Mouse (Mus musculus): ENCODE data around the gene 4931428L18Rik. TPM values are rescaled to one million over a fixed set of nuclear protein-coding genes. Genes with fewer than 3 reads are reported as not detected.

The 4931428L18Rik gene
- polyA plus RNA-seq, 1 experiment from 2014 or later: not detected

GRCm38 (mm10) chr1:31058861-31059351, 163.6 kb downstream of the 4931428L18Rik start:
- H3K4me1 ChIP-seq (ENCODE audit: control insufficient read depth, insufficient read depth, low read length): no peaks in the 10 kb centered on the region
- no peaks in the 10 kb centered on the region for H3K9me3 ChIP-seq (ENCODE audit: control insufficient read depth, low read depth, low read length)
- no peaks in the 10 kb centered on the region for H3K27me3 ChIP-seq (ENCODE audit: control insufficient read depth, insufficient read depth, low read length)
- no peak overlapping the region for H3K9ac ChIP-seq (replicated peaks; ENCODE audit: low read depth, low read length)
- H3K27ac ChIP-seq (ENCODE audit: low read length): no peak overlapping the region
- no peak overlapping the region for H3K4me3 ChIP-seq (ENCODE audit: low read depth, low read length)
- no peaks in the 10 kb centered on the region for H3K36me3 ChIP-seq (ENCODE audit: control insufficient read depth, insufficient read depth, low read length)
- WGBS: 72% methylated on average over 2 of the region's 2 CpGs
- peak; percentile 33; the same call in 1 of the 2 replicates for ATAC-seq (ENCODE audit: insufficient number of reproducible peaks, insufficient read depth, low FRiP score, low read depth)
- no peak overlapping the region for H3K4me2 ChIP-seq (replicated peaks; ENCODE audit: low read depth, low read length)

- H3K9ac ChIP-seq (replicated peaks; ENCODE audit: low read depth, low read length): no peak overlapping the region
- 69% methylated on average over 3 of the region's 3 CpGs for WGBS
- H3K4me2 ChIP-seq (replicated peaks; ENCODE audit: low read depth, low read length): no peak overlapping the region
- ATAC-seq (ENCODE audit: insufficient number of reproducible peaks, insufficient read depth, low FRiP score, low read depth): no peak
- H3K4me3 ChIP-seq (ENCODE audit: low read depth, low read length): no peak overlapping the region
- no peaks in the 10 kb centered on the region for H3K9me3 ChIP-seq (ENCODE audit: control insufficient read depth, low read depth, low read length)
- no peak overlapping the region for H3K27ac ChIP-seq (ENCODE audit: low read length)
- H3K36me3 ChIP-seq (ENCODE audit: control insufficient read depth, insufficient read depth, low read length): no peaks in the 10 kb centered on the region
- no peaks in the 10 kb centered on the region for H3K4me1 ChIP-seq (ENCODE audit: control insufficient read depth, insufficient read depth, low read length)
- H3K27me3 ChIP-seq (ENCODE audit: control insufficient read depth, insufficient read depth, low read length): no peaks in the 10 kb centered on the region
Measured at GRCm38 (mm10) chr1:31058196-31058595, 164.3 kb downstream of the 4931428L18Rik start.

DNA sequence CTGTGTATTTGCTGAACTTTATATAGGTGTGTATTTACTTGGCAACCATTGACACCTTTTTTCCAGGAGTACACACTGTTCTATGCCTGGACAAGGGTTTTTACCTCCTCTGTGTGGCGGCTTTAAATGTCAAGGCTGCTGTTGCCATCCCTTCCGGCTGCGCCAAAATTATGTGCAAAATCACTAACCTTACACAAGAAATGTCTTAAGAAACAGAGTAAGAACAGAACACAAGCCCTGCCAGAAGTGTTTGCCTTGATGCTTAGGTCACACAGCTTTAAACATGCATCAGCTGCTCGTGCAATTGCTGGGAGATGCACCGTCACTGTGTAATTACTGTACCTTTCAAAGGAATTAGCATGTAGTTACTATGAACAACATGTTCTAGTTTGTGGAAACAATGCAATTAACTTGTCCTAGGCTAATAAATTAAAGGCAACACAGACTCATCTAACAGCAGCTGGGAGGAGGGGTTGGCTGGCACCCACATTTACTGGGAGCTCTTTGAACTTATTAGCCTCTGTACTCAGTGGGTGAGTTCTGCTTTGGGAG, 171.0 kb downstream of the 4931428L18Rik start:
- no peak overlapping the region for H3K4me2 ChIP-seq (replicated peaks; ENCODE audit: low read depth, low read length)
- H3K27me3 ChIP-seq (ENCODE audit: control insufficient read depth, insufficient read depth, low read length): no peaks in the 10 kb centered on the region
- ATAC-seq (ENCODE audit: insufficient number of reproducible peaks, insufficient read depth, low FRiP score, low read depth): no peak
- 81% methylated on average over 5 of the region's 5 CpGs for WGBS
- H3K4me1 ChIP-seq (ENCODE audit: control insufficient read depth, insufficient read depth, low read length): no peaks in the 10 kb centered on the region
- no peaks in the 10 kb centered on the region for H3K36me3 ChIP-seq (ENCODE audit: control insufficient read depth, insufficient read depth, low read length)
- H3K9me3 ChIP-seq (ENCODE audit: control insufficient read depth, low read depth, low read length): no peaks in the 10 kb centered on the region
- no peak overlapping the region for H3K27ac ChIP-seq (ENCODE audit: low read length)
- no peak overlapping the region for H3K4me3 ChIP-seq (ENCODE audit: low read depth, low read length)
- H3K9ac ChIP-seq (replicated peaks; ENCODE audit: low read depth, low read length): no peak overlapping the region

DNA sequence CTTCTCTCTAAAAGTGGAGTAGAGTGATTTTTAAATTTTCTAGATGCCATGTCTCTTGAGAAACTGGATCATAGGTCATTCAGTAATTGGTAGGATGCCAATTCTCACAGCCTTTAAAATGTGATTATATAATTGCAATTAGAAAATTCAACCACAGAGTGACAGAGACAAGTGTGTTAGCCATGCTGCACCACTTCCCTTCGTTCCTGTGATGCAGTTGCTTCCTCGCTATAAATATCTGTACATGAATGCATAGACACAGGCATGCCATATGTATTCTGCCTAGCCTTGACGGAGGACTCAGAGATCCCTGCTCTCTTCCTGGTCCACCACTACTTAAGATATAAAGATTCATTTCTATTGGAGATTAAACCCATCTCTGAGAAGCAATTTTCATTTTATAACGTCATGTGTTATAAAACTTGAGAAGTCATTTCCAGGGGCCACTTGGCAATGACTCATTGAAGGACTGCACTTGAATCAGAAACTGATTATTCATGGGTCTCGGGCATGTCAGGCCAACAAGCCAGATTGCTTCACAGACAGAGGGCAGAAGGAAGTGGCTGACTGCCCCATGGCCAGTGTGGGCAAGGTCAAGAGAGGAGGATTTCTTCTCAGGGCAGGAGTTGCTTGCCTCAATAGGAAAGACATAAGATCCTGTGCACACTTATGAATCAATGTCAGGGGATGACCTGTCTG, 172.4 kb downstream of the 4931428L18Rik start:
- Histone ChIP-seq H3K9me3 (ENCODE audit: control insufficient read depth, low read depth, low read length) (no peaks in the 10 kb centered on the region), H3K4me2 (replicated peaks; ENCODE audit: low read depth, low read length) (no peak overlapping the region), H3K36me3 (ENCODE audit: control insufficient read depth, insufficient read depth, low read length) (no peaks in the 10 kb centered on the region), H3K4me3 (ENCODE audit: low read depth, low read length) (no peak overlapping the region), H3K27ac (ENCODE audit: low read length) (no peak overlapping the region), H3K4me1 (ENCODE audit: control insufficient read depth, insufficient read depth, low read length) (no peaks in the 10 kb centered on the region), H3K9ac (replicated peaks; ENCODE audit: low read depth, low read length) (no peak overlapping the region), H3K27me3 (ENCODE audit: control insufficient read depth, insufficient read depth, low read length) (no peaks in the 10 kb centered on the region)
- 77% methylated on average over 5 of the region's 5 CpGs for WGBS
- no peak for ATAC-seq (ENCODE audit: insufficient number of reproducible peaks, insufficient read depth, low FRiP score, low read depth)

DNA sequence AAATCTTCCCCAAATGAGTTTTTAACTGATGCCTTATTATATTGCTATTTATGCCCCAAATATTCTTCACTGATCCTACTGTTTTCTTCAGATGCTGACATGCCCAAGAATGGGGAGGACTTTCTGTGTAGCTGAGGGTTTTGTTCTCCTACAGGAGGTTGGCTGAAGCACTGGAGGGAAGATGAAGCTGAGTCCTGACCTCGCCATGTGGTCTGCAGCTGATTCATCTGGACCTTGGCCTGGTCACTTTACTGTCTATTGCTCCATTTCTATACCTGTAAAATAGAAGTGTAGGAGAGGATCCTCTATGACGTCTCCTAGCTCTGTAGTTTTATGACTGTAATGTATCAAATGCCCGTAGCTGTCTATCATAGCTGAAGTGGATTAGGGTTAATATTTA, 179.3 kb downstream of the 4931428L18Rik start:
- no peaks in the 10 kb centered on the region for H3K9me3 ChIP-seq (ENCODE audit: control insufficient read depth, low read depth, low read length)
- H3K4me2 ChIP-seq (replicated peaks; ENCODE audit: low read depth, low read length): no peak overlapping the region
- H3K27ac ChIP-seq (ENCODE audit: low read length): no peak overlapping the region
- no peak overlapping the region for H3K9ac ChIP-seq (replicated peaks; ENCODE audit: low read depth, low read length)
- WGBS: 83% methylated on average over 3 of the region's 3 CpGs
- H3K27me3 ChIP-seq (ENCODE audit: control insufficient read depth, insufficient read depth, low read length): no peaks in the 10 kb centered on the region
- no peaks in the 10 kb centered on the region for H3K36me3 ChIP-seq (ENCODE audit: control insufficient read depth, insufficient read depth, low read length)
- H3K4me3 ChIP-seq (ENCODE audit: low read depth, low read length): no peak overlapping the region
- ATAC-seq (ENCODE audit: insufficient number of reproducible peaks, insufficient read depth, low FRiP score, low read depth): no peak
- H3K4me1 ChIP-seq (ENCODE audit: control insufficient read depth, insufficient read depth, low read length): no peaks in the 10 kb centered on the region

- Histone ChIP-seq H3K27me3 (ENCODE audit: control insufficient read depth, insufficient read depth, low read length) (no peaks in the 10 kb centered on the region), H3K4me2 (replicated peaks; ENCODE audit: low read depth, low read length) (no peak overlapping the region), H3K4me1 (ENCODE audit: control insufficient read depth, insufficient read depth, low read length) (no peaks in the 10 kb centered on the region), H3K9me3 (ENCODE audit: control insufficient read depth, low read depth, low read length) (no peaks in the 10 kb centered on the region), H3K4me3 (ENCODE audit: low read depth, low read length) (no peak overlapping the region), H3K9ac (replicated peaks; ENCODE audit: low read depth, low read length) (no peak overlapping the region), H3K36me3 (ENCODE audit: control insufficient read depth, insufficient read depth, low read length) (no peaks in the 10 kb centered on the region), H3K27ac (ENCODE audit: low read length) (no peak overlapping the region)
- 81% methylated on average over 4 of the region's 4 CpGs for WGBS
- no peak for ATAC-seq (ENCODE audit: insufficient number of reproducible peaks, insufficient read depth, low FRiP score, low read depth)
Measured at GRCm38 (mm10) chr1:31042793-31043192, 179.7 kb downstream of the 4931428L18Rik start.

DNA sequence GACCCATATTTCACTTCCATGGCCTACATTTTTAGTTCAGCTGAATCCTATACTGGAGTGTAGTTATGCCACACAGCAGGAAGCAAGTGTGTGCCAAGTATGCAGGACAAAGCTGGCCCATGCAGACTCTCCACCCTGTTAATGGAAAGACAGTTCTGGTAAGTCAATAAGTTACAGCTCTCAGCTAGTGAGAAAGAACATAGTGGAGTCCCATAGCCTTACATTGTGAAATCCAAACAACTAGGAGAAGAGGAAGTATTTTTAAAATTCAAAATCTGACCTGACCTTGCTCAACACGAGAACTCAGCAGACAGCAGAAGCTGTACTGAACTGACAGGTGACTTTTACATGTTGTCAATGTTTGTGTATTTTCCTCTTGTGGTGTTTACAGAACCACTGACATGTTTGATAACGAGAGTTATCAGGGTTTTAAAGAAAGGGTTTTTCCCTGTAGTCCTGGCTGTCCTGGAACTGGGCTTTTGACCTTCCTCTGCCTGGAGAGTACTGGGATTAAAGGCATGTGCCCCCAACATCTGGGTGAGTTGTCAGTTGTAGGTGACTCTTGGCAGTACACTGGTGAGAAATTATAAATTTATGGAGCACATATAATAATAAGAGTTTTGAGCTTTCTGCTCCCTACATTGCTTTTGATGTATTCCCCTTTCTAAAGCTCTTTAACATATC, 188.5 kb downstream of the 4931428L18Rik start:
- Histone ChIP-seq H3K4me3 (ENCODE audit: low read depth, low read length) (no peak overlapping the region), H3K27me3 (ENCODE audit: control insufficient read depth, insufficient read depth, low read length) (no peaks in the 10 kb centered on the region), H3K36me3 (ENCODE audit: control insufficient read depth, insufficient read depth, low read length) (no peaks in the 10 kb centered on the region), H3K9me3 (ENCODE audit: control insufficient read depth, low read depth, low read length) (no peaks in the 10 kb centered on the region), H3K4me1 (ENCODE audit: control insufficient read depth, insufficient read depth, low read length) (no peaks in the 10 kb centered on the region), H3K4me2 (replicated peaks; ENCODE audit: low read depth, low read length) (no peak overlapping the region), H3K27ac (ENCODE audit: low read length) (no peak overlapping the region), H3K9ac (replicated peaks; ENCODE audit: low read depth, low read length) (no peak overlapping the region)
- ATAC-seq (ENCODE audit: insufficient number of reproducible peaks, insufficient read depth, low FRiP score, low read depth): peak; percentile 49; the same call in 1 of the 2 replicates
- WGBS: 27% methylated on average over 2 of the region's 2 CpGs

DNA sequence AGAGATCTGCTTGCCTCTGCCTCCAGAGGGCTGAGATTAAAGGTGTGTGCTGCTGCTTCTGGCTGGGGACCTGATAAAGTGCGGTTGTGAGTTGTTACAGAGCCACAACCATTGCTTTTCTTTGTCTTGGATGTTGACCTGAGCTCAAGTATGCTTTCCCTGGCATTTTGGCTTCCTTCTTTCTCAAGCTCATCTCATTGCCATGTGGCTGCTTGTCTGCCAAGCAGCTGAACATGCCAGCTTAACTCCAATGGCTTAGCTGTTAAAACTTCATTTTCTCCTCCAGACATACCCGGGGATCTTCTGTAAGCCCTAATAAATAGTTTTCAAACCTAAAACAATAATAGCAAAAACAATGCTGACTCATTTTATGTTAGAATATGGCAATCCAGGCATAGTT, 190.1 kb downstream of the 4931428L18Rik start:
- Histone ChIP-seq H3K9me3 (ENCODE audit: control insufficient read depth, low read depth, low read length) (no peaks in the 10 kb centered on the region), H3K27me3 (ENCODE audit: control insufficient read depth, insufficient read depth, low read length) (no peaks in the 10 kb centered on the region), H3K9ac (replicated peaks; ENCODE audit: low read depth, low read length) (no peak overlapping the region), H3K4me3 (ENCODE audit: low read depth, low read length) (no peak overlapping the region), H3K27ac (ENCODE audit: low read length) (no peak overlapping the region), H3K36me3 (ENCODE audit: control insufficient read depth, insufficient read depth, low read length) (no peaks in the 10 kb centered on the region), H3K4me2 (replicated peaks; ENCODE audit: low read depth, low read length) (no peak overlapping the region), H3K4me1 (ENCODE audit: control insufficient read depth, insufficient read depth, low read length) (no peaks in the 10 kb centered on the region)
- WGBS: 88% methylated on average over 2 of the region's 2 CpGs
- ATAC-seq (ENCODE audit: insufficient number of reproducible peaks, insufficient read depth, low FRiP score, low read depth): no peak

All from stomach, embryonic 14.5 days (tissue).